Mouse (Mus musculus): ENCODE measurements at regions not wholly inside any gene's neighbourhood (a gene's known extent, or its start where the extent isn't known, plus 50 kb on each side); places are given as distances from the start of the nearest gene placed in this dataset.

DNA sequence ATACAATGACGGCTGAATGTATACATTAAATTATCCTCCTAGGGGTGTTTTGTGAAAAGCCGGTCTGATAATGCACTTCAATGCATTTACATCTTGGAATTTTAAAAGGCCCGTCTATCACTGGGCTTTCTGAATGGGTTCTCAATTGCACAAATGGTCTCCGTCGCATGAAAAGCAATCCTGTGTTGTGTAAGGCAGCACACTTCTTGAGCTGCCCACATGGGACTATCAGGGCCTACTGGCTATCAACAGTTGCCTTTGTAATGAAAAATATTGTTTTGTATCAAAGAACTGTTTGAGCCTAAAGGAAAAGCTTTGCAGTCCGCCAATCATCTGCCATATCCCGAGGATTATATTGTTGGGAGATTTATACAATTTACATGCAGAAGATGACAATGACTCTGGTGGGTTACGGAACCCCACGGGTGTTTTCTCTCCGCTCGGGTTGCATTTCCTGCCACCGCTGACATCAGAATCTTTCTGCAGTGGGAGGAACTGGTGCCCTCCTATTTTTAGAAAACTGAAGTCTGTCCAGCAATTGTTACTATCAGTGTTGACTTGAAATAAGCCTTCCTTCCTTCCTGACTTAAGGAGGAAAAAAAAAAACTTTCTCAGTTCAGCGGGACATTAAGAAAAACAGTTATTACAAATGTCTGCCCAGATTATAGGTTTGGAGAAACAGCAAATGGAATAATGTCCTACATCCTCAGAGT lies 118.7 kb downstream of the Tmem26 start:
- no peak for DNase-seq

DNA sequence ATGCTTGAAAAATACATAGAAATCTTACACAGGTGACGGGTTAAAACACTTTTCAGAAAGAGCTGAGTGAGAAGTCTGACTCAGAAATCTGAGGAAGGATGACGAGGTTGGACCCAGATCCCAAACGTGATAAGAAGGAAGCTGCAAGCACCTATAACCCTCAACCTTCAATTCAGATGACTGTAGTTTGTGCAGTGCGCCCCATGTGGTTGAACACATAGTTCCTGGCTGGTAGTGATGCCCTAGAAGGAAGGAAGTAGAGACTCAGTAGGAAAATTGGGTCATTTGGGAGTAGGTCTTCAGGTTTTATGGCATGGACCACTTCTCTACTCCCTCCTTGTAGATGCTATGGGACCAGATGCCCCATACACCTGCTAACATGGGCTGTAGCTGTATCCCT lies 120.6 kb downstream of the Tmem26 start:
- no peak for DNase-seq

DNA sequence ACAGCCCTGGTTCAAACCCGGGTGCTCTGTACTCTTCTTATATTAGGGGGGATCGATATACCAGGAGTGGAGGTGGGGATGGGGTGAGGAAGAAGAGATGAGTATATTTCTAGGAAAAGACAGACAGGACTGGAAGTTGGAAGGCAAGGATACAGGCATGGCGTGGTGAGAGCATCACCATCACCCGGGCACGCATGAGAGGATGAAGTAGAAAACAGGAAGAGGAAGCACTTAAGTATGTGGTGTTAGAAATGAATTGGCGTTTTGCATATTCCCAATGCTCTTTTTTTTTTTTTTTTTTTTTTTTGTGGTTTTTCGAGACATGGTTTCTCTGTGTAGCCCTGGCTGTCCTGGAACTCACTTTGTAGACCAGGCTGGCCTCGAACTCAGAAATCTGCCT lies 121.2 kb downstream of the Tmem26 start:
- DNase-seq: no peak

DNA sequence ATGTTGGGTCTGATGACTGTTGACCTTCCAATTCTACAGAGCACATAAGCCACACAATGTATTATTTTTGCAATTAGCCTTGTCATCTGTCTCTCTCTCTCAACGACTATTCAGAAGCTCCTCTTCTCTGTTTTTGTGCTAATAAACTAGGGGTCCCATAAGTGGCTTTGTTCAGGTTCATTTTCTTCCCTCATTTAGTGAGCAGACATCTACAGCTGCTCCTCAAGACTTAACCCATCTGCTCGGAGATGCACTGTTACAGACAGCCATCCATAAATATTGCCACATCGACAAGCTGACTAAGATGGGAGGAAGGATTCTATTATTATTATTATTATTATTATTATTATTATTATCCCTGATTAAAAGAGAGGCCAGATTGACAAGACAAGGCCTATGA lies 127.7 kb downstream of the Tmem26 start:
- DNase-seq: no peak

DNA sequence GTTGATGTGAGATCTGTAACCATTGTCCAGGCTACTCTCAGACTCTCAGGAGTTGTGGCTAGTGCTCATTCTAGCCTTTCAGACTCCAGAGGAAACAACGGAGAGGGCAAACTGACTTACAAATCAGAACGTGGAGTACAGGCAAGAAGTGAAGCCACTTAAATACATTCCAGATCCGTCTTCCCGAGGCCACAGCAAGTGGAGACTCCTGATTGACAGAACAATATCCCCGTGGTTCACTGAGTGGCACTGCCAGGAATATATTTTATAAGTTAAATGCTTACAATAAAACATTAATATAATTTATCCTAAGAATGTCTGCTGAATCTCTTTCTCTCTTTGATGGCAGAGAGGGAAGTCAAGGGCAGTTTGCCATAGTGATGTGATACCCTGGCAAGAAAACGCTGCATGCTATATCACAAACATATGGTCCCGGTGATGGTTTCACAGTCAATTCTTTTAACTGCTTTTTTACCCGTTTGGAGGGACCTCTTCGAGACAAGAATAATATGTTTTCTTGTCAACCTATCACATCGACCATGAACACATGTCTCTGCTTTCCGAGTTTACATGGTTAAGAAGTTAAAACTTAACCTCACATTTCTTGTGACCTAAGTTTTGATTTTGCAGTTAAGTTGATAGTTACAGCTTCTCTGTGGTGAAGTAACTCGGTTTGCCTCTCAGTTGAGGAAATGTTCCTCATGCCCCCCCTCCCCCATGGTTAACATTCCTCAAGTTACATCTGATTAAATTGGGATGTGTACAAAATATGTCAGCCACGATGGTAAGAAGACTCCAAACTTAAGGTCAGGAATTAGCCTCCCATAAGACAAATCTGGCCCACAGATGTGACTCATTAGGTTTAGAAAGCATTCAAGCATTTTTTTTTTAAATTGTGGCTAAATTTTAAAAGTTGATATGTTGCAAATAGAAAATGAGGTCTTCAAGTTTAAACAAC lies 132.8 kb downstream of the Tmem26 start:
- DNase-seq: no peak

DNA sequence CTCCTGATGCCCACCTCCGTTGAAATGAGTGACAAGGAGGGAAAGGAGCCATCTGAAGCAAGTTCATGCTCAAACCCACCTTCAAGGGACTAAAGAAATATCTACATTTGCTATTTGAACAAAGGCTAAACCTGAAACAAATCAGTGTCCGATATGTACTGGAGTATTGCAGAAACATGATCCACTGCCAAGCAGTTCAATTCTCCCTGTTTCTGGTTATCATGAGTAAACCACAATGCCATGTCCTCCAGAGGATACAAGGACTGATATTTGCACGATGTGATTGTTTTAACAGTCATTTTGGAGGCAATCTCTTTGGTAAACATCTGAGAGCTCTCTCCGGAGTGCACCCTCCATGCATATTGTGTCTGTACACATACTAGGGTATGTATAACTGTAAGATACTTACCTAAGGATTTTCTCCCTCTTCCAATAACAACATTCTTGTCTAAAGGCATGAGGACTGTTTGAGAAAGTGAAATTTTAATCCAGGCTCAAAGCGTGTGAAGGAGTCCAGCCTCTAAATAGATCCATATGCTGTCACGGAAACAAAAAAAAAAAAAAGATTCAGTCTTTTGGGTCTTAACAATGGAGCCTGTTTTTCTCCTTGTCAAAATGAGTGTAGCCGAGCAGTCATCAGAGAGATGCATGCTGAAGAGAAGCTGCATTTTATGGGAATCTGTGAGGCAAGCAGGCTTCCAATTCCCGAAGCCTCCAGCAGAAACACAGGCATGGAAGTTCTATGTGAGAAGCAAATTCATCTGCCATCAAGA lies 141.3 kb downstream of the Tmem26 start:
- no peak for DNase-seq

DNA sequence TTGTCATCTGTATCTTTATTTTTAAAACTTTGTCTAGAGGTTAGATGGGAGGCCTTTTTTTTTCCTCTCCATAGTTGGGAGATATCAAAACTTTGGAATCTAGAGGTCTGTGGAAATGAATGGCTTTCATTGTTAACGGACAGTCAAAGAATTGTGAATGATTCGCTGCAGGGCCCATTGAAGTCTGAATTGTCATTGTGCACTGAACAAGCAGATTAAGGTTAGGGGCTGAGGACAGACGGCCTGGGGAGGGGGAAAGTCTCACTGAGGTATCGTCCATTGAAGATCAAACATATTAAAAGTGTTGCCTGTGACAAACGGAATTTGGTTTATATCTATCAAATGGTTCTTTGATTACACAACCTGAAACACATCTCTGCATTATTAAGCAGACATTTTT lies 142.3 kb downstream of the Tmem26 start:
- DNase-seq: no peak

DNA sequence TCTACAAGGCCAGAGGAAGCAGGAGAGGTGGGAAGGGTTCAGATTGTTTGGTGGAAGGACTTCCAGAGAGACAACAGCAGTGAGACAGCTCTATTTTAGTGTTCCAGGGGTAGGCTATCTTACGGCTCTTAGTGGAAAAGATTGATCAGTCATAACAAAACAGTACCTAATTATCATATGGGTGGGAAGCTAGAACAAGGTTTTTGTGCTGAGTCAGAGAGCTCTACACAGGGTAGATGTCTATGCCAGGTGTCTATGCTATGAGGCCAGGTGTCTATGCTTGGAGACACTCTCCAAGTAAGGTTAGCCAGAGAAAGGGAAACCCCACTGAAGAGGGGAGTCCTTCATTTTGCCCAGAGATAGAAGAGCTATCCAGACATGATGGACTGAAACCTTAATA lies 143.9 kb downstream of the Tmem26 start:
- DNase-seq: no peak

DNA sequence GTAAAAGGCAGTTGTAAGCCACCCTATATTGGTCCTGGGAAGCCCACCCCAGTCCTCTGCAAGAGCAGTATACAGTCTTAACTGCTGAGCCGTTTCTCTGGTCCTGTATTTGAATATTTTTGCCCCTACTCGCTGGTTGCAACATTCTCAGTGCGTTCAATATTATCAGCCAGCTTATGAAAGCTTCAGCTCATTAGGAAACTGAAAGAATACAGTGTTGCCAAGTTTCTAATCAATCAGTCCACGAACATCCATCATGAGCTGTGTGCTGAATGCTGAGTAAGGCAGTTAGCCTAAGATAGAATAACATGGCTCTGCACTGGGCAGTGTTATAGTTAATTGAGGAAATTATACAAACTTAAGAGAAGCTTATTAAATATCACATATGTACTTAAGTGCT lies 148.7 kb downstream of the Tmem26 start:
- no peak for DNase-seq

DNA sequence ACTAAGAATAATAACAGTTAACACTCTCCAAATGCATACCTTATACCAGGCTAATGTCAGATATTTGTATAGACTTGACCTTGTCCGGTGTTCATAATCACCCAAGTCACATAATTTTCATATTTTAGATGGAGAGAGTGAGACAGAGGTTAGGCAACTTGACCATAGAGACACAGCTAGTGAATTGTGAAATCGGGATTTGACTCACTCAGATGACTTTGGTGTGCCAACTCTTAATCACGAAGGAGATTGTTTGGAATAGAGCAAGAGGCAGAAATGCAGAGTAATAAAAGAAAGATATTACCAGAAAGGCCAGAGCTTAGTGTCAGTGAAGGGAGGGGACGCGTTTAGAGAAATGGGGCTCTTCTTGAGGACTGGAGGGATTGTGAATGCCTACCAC lies 152.2 kb downstream of the Tmem26 start:
- DNase-seq: no peak

DNA sequence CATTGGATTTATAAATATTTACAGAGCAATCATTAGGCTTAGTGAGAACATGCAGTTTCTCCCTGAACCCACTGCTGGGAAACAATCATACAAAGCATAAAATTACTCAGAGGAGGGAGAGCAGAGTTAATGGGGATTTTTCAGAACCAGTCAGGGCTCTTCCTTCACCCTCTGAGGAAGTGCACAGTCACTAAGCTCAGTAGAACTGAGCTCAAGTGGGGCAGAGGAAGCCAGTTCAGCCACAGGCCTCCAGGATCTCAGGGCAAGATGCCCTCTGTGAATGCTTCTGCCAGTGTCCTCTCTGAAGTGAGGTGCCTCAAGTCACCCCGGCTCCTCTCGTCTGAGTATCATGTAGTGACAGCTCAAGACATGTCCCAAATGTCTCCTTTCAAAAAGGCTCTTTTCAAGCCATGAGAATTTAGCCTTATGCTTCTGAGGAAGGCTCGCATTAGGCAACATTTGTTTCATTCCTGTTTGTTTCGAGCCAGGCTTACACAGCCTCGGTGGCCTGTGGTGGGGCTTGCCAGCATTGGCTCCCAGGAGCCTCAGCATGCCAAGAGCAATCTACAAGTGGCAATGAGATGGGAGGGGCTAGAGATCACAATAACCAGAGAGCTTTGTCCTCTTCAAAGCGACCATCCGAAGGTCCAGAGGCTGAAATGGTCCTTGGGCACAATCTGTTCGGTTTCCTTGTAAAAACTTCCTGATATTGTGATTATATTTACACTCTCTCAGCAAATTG lies 169.8 kb downstream of the Tmem26 start:
- no peak for DNase-seq

DNA sequence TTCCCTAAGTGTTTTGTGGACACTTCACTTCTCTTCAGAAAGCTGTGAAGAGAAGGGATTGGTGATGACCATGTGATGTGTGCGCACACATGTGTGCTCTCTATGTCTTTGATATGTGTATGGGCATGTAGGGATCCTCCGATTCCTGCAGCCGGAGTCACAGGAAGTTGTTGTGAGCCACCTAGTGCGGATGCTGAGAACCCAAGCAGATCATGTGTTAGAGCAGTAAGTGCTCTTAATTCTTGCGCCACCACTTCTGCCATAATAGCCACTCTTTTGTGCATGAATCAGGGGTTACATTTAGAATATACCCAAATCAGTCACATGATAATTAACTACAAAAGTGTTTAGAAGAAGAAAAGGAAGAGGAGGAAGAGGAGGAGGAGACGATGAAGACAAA lies 170.7 kb downstream of the Tmem26 start:
- no peak for DNase-seq

DNA sequence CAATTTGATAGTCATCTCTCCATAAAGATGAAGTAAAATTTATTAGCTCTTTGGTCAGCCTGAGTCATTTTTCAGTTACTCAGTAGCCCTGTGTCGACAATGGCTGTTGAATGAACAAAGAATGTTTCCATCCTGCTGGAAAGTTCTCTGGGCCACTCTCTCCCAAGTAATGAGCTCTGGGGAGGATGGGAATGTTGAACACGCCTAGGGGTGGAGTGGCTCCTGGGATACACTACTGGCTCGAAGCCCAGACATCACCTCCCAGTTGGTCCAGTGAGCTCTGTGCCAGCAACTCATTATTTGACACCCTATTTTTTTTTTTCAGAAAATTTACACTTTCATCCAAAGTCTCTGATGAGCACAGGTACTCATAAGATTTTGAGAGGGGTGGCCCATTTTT lies 174.1 kb downstream of the Tmem26 start:
- no peak for DNase-seq

DNA sequence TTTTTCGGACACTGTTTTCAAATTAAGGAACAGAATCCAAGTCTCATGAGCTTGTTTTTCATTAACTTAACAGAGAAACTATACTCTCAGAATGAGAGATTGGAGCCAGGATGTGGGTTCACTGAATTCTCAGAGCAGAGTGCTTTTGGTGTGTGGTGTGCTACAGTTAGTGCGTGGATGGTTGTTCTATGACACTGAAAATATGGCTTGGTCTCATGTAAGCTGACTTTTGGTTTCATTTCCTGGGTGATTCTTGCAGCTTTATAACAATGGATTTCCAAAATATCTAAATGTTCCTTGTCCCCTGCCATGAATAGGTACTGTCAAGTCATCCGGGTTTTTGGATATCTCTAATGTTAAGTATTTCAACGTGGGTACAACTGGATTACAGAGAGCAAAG lies 177.7 kb downstream of the Tmem26 start:
- DNase-seq: no peak

DNA sequence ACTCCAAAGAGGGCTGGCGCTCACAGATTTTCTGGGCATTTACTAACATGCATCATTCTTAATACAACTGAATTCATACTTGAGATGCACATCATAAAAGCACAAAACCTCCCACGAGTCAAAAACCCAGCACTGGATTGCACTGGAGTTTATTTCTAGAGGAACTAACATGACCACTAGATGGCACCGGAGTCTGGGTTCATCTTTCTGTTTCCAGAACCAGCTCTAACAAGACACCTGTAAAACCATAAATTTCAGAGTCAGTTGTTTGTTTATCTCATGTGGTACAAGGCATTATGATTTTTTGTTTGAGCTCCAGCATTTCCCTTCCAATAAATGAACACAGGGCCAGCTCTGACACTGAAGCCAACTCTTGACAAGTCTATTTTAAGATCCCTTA lies 179.2 kb downstream of the Tmem26 start:
- peak; percentile 24 for DNase-seq

DNA sequence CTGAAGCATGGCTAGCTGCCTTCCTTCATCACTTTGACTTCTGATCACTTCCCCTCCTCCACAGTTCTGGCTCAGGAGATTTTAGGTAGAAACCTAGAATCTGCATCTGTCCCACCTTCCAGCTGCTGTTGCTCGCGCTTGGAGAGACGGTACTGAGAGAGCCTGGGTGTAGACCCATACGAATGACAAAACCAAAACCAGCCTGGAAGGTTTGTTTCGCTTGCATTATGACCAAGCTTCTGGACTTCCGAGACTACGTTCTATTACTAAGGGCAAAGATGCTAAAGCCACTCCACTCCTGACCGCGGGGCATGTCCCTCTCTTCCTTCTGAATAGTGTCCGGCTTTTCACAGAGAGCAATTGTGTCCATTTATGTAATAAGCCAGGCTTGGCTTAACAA lies 180.9 kb downstream of the Tmem26 start:
- DNase-seq: no peak

DNA sequence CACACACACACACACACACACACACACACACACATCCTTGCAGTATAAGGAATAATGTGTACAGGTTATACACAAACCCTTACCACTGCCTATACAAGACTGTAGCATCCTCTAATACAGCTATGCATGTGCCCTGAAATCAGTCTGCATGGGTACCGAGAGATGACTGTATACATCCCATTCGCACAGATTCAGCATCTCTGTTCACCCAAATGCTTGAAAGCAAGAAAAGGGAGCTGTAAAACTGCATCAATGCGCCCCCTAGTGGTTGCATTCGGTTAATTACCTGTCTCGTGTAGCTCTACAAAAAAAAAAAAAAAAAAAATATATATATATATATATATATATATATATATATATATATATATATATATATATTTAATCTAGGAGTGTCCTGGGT lies 184.8 kb downstream of the Tmem26 start:
- peak; percentile 57 for DNase-seq

DNA sequence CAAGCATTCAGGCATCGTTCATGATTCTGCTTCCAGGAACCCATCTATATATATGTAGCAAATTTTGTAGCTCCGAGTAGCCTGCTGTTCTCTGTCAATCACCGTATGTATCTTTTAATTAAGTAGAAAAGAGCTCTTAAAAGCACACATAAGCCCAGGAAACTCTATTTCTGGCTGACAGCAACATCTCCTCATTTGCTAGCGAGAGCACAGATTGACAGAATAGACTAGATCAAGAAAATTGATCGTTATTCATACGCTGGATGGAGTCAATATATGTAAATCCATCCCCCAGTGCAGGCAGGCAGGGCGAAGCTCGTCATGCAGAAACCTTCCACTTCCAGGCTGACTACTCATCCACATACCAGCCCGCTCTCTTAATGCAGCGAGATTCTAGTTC lies 185.6 kb downstream of the Tmem26 start:
- DNase-seq: peak; percentile 12

DNA sequence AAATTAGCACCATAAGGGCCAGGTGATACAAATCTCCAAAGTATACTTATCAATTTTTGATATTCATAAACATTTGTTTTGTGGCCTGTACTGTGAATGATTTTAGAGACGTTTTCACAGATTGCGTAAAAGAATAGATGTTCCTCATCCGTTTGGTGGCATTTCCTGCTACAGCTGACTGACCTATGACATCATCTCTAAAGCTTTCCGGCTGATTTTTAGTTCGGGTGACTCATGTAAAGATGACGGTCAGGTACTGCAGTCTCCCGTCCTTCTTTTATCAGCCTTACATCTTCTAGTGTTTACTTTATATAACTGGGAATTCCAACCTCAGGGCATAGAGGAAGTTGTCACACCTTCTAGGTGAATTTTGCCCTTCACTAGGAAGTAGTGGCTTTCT lies 192.7 kb downstream of the Tmem26 start:
- no peak for DNase-seq

DNA sequence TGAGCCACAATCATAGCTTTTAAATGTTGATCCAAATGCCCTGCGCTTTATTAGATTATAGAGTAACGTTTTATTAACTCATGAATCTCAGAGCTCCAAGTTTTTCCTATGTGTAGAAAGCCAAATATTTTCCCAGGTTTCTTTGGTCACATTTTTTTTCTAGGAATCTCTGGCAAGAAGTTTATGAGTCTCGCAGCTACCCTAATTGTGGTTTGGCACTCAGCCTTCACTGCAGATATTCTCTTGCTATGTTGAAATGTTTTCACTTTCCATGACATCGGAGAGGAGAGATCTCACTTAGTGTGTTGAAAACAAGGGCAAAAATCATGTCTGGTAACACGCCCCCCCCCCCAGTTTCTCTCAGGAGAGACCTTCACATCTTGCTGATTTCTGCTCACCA lies 212.4 kb downstream of the Tmem26 start:
- DNase-seq: no peak

DNA sequence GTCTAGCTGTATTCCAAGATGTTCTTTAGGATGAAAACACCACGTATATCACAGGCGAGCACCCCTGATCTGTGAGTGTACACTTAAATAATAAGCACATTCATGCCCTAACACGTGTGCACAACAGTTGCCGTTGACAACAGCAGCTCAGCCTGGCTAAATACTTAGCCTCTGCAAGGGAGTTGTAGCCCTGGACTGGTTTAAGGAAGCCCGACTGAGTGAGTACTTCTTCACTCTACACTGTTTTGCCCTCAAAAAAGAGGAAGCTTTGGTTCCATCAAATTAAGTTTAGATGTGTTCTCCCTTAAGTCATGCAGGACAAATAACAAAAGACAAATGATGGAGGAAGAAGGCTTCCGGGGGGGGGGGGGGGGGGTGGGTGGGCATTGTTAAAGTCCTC lies 208.0 kb upstream of the Rhobtb1 start:
- DNase-seq: no peak

DNA sequence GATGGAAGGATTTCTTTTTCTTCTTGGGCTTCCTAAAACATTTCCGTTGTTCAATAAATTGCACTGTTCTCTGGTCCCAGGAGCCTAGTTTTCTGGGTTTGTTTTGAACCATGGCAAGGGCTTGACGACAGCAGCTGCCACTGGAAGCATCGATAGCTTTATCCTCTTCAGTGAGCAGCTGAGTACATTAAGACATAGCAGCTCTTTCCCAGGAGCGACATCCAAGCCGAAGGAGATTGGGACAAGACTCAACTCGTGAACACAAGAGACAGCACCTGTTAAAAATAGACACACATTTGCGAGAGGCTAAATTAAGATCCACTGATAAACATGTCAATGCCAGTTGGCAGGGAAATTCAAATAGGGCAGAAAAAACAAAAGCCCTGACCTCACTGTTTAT lies 194.7 kb upstream of the Rhobtb1 start:
- no peak for DNase-seq

DNA sequence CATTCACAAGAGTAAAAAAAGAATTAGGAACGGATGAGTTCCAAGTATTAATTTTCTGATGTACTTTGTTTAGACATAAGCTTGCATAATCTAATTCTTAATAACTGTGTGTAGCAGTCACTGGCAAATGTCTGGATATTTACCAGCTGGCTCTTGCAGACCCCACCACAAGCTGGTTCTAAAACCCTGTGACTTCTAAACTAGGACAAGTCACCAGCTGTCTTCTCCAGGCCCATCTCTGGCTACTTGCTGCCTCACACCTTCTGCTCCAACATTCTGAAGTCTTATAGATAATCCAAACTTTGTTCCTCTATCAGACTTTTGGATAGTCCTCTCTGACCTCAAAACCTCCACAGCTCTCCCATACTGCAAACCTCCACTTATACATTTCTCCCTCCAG lies 189.9 kb upstream of the Rhobtb1 start:
- DNase-seq: no peak

All from right cerebral cortex, postnatal 25 days (tissue).